Mouse (Mus musculus): Measurements from ENCODE around the gene Lhfpl2.

The Lhfpl2 gene

DNA sequence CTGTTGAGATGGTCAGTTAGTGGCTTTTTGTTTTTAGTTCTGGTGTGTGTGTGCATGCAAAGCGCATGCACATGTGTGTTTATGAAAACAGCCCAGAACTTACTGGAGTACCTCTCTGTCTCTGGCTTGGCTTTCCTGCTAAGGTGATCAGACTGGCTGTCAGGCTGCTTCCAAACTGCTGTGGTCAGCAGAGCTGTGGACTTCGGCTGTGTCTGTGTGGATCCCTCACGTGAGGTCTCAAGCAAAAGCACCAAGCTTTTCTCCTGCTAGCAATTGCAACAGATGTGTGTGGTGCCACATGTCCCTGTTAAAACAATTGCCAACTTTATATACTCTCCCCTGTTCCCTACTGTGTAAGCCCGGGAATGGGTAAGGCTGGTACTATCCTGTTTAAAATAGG is 82.8 kb downstream of the Lhfpl2 start:
- no peak for DNase-seq (ENCODE audit: low read depth, low spot score)

DNA sequence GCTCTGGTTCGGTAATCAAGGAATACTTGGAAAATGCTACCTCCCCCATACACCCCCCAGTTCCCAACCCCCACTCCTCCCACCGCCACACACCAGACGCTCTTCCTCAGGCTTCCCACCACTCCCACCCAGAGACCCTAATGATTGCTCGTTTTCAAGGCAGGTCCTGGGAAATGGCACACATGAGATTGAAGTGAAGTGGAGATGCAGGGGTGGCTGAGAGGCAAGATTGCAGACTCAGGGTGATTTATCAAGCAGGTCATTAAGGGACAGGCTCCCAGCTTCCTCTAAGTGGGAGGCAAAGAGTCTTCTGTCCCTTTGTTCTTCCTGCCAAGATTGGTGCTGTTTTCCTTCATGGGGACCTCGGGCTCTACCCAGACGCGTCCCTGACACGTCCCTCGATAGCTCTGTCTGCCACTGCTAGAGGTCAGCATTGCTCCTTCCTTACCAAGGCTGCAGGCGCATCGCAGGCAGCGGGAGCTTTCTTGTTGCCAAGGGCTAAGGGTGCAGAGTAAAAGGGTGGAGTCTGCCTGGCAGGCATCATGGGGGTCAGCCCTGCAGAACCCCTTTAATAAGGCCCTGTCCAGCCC is 85.6 kb downstream of the Lhfpl2 start:
- peak; percentile 46 for DNase-seq (ENCODE audit: low read depth, low spot score)

DNA sequence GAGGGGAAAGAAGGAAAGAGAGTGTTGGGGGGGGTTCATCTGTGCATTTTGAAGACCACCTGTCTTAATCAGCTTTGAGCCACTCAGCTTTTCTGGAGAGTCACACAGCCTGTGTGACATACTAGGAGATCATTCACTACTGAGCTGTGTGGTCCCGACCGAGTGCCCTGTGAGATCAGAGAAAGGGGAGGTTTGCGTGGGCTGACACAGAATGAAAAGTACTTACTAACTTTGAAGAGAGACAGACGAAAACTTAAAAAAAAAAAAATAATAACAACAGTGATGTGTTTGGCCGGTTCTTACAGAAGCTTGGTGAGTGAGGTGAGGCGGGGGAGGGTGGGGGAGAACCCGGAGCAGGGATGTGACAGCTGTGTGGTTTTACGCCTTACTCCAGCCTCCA is 86.9 kb downstream of the Lhfpl2 start:
- DNase-seq (ENCODE audit: low read depth, low spot score): no peak

DNA sequence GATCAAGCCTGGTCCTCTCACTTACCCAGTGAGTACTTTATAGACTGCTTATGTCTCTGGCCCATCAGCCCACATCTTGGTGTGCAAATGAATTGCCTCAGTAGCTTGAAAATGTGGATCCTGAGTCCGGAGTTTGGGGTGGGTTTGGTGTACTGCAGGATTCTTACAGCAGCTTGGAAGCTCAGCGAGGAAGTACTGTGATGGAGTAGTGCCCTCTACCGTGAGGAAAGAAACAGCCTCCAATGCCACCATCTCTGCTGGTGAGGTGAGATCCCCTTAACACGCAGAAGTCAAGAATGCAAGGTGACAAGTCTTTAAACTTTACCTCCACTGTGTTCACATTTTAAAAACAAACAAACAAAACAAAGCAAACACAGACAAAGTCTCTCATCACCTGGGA is 89.7 kb downstream of the Lhfpl2 start:
- DNase-seq (ENCODE audit: low read depth, low spot score): no peak

DNA sequence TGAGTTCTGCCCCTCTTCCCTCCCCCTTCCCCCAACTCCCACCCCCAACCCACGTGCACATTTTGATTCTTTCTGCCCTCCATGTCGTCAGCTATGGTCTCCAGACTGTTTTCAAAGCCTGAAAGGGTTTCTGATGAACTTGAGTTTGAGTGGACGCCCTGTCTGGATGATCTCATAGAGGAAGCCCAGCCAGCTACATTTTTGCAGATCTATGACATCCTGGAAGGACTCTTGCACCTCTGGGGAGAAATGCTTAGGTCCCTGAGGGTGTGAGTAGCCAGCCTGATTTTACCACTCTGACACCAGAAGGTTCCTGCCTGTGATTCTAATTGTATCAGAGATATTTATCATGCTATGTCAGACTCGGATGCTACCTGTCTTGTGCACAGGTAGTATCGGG is 91.4 kb downstream of the Lhfpl2 start:
- DNase-seq (ENCODE audit: low read depth, low spot score): peak; percentile 38

DNA sequence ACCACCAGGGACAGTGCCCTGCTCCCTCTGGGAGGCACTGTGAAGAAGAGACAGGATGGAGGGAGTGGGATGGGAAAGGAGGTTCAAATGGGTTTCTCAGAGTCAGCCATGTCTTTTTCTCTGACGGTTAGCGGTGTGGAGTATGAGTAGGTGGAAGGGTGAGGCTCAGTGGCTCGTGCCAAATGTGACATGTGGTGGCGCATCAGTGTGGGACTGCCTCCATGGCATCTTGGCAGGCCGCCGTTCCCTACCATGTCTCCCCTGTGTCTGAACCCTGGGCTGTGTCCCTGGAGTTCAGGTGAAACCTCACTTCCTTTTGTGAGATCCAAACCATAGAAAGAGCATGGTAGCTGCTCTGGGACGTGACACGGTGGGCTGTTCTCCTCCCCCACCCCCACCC is 92.2 kb downstream of the Lhfpl2 start:
- DNase-seq (ENCODE audit: low read depth, low spot score): no peak

DNA sequence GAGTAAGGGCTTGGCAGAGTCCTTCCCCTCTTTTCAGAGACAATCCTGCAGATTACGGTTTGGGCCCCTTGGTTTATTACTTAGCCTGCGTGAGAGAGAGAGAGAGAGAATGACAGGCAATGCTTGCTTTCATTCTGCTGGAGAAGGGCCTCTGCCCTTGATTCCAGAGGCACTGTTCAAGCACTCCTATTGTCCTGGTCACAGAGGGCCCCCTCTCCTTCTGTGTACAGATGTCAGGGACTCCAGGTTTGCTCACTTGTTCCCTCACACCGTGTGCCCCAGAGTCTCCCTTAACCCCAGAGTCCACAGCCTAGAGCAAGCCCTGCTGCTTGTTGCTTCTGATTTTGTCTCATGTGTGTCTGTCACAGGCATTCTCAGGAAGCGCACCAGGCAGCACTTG is 93.7 kb downstream of the Lhfpl2 start:
- no peak for DNase-seq (ENCODE audit: low read depth, low spot score)

DNA sequence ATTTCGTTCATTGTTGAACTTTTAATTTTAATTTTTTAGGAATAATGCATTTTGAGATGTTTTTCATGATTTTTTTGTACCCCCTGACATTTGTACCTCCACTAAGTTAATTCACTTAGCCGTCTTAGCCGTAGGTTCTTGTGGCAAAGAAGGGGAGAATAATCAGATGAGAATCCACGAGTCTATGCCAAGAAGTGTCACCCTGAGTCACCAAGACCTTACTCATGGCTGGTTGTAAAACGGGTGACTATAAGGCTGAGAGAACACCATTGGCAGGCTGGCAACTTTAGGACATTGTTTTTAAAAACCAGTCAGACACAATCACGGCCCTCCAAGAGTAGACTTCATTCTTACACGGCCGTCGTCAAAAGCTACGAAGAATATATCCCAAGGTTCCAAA is 95.2 kb downstream of the Lhfpl2 start:
- no peak for DNase-seq (ENCODE audit: low read depth, low spot score)

DNA sequence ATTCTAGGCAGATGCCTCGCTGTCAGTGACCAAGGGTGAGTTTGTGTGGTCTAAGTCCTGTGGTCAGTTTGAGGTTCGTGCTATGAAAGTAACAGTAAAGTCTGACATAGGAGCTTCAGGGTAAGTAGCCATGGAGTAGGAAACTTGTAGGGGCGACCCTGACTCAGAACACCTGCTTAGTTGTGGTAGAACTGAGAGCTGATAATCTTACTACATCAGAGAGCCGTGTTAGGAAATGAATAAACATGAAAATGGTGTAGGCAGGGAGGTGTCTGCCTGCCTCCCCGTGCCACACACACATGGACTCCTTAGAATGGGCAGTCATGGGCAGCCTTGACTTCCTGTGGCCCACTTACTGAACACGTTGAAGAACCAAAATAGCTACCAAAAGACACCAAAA is 96.1 kb downstream of the Lhfpl2 start:
- DNase-seq (ENCODE audit: low read depth, low spot score): no peak

DNA sequence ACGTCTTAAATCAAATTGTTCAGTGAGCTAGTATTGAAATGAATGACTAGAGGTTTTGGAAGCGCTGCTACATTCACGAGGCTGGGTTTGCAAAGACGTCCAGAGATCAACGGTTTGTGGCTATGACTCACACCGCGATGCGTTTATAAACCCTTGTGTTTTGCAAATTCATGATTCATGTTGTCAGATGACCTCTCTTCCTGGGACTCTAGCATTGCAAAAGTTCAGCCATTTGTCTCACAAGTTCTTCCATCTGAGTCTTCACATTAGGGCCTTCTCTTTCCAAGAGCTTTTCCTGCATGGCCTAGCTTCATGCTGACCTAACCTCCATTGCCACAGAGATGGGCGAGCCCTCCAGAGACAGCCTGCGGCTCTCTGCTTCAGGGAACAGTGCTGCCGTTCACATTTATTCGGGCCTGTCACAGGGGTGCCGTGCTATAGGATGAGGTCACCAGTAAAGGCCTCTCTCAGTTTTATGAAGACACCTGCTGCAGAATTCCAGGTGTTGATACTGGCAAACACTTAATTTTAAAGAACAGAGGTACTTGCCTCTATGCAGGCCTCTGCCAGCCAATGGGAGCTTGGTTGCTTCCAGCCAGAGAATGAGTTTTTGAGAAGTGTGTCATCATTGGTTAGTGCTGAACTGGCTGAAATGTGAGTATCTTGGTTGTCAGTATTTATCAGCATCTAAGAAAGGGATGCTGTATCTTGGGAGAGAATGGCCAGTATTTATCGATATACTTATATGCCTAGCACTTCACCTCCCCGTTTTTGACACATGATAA is 97.1 kb downstream of the Lhfpl2 start:
- DNase-seq (ENCODE audit: low read depth, low spot score): peak; percentile 64

DNA sequence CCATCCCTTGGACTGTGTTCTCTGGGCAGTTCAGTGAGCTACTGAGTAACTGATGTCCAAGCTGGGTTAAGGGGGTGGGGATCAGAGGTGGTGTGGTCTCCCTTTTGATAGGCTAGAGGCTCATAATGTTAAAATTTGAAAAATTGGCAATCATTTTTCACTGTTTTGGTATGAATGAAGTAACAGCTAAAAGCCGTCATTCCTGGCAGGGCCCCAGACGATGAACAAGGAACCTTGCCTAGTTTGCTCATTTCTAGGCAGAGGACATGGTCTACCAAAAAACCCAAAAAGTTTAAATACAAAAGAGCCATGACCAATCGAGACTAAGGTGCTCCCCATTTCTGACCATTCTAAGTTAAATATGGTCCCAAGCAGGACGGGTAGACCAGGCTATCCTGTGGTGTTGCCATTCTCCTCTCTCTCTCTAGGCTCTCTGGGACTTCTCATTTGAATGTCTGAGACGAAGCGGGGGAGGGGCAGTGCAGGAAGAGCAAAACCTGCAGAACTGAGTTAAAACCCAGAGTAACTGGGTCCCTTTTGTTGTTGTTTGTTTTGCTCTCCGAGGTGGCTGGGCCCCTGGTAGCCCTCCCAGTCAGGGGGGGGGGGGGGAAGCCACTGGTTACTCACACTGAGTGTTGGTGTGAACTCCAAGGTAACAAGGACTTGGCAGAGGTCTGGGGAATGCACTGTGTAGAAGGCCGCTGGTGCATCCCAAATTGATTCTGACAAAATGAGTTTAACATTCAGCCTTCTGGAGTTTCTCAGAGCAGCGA is 98.2 kb downstream of the Lhfpl2 start:
- DNase-seq (ENCODE audit: low read depth, low spot score): peak; percentile 52

DNA sequence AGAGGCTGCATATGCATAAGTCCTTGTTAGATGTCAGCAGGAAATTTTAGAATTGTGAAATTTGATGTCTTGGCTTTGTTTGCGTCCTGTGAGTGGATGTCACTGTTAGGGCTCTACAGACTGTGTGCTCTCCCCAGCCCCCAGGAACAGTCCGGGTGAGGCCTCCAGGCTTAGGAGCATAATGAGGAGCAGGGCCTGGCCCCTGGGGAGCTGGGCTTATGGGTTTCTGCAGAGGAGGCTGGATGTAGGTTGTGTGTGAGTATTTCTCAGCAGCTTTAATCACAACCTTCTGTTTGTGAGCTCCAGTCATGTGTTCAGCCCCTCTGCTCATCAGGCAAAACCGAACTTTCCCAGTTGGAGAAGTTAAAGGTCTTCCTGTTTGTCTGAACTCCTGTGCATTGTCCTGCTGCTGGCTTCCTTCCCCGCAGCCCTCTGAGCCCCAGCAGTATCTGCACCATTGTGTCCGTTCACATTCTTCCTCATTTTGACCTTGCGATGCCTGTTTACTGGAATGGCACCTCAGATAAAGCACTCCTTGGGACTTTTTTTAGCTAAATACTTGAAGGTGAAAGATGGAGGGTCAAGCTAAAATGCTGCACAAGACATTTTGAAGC is 101.4 kb downstream of the Lhfpl2 start:
- no peak for DNase-seq (ENCODE audit: low read depth, low spot score)

DNA sequence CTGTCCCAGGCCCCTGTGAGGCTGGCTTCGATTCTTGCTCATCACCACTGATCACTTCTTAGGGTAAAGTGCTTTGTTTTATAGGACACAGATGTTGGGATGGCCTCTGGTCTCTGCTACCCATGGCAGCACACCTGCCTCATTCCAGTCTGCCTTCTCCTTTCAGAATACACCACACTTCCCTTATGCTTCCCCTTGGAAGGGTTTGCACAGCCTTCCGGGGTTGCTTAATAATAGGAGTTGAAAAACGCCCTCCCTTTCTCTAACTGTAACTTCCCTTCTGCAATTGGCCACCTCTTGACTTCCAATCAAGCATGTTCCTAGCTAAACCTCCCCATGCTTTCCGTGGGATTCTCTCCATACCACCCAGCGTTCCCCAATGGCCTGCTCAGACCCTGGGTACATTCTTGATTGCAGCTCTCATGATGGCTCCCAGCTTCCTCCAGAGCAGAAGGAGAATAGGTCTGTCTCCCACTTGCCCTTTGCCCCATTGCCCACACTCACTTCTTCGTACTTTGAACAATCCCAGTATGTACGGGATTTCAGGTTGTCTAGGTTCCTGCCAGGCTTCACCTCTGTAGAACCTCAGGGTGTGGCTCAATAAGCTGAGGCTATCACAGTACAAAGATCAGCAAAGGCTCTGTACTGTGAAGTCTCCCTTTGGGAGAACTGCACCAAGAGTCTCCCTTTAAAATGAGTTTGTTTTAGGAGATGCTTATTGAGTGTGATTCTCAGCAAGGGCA is 102.1 kb downstream of the Lhfpl2 start:
- no peak for DNase-seq (ENCODE audit: low read depth, low spot score)

DNA sequence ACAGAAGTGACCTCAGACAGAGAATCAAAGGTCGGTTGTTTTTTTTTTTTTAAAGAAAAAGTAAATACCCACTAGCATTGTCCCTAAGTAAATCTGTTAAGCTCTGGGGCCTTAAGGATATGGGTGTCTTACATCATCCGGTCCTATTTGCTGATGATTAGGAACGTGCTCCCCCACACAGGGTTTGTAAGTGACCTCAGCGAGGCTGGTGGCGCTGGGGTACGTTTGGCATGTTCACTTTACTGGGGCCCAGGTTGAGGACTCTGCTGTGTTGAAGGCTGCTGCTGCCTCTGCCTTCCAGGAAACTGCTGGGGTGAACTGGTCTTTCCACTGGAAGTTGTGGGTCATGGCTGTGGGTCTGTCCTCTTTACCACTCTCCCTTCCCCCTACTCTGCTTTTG is 106.9 kb downstream of the Lhfpl2 start:
- DNase-seq (ENCODE audit: low read depth, low spot score): no peak

DNA sequence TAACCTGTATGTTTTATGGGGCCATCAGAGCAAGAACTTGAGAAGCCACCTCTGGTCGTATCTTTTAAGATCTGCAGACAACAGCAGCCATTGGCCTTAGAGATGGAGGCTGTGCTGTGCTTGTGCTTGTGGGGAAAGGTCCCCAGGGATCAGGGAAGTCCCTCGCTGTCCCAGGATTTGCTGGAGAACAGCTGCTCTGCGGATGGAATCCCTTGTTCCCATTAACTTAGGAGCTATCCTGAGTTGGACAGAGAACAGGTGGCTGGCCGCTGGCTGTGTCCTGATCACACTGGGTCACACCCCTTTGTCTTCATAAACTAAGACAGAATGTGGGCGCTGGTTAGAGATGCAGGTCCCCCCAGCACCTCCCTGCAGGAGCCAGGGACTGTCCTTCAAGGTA is 110.7 kb downstream of the Lhfpl2 start:
- no peak for DNase-seq (ENCODE audit: low read depth, low spot score)

DNA sequence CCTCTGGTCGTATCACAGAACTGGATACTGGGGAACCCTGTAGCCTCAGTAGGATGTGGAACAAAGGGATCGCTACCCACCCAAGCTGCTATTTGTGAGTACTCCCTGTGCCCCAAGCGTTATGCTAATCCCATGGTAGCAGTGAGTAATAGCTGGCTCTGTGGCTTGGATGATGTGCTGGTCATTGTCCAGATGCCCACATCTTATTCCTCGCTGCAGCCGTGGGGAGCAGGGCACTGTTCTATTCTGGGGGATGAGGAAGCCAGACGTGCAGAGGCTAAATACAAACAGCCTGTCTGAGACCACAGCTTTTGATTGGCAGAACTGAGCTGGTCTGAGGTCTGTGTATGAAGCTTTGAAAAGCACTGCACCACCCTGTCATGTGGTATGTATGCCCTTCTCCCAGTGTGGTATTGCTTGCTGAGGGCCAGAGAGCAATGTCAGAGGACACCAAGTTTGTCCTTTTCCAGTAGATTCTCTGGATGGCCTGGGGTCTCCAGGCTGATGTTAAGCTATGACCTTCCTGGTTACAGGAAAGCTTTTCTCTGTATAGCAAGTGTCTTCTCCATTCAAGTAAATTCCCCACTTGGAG is 111.8 kb downstream of the Lhfpl2 start:
- no peak for DNase-seq (ENCODE audit: low read depth, low spot score)

DNA sequence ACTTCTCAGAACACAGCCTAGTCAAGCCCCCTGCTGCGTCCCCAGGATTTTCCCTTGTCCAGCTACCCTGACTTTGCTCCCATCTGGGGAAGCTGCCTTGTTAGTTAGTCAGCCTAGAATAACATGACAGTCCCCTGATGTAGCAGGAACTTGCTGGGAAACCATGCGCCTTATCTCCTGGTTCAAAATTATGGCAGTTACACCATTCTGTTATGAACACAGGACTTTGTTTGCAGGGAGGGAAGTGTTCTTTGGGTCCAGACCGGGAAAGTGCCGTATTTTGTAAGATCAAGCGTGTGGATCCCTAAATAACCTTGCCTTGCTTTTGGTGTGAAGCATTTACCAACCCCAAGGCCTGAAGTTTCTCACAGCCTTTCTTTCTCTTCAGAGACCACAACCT is 114.0 kb downstream of the Lhfpl2 start:
- DNase-seq (ENCODE audit: low read depth, low spot score): no peak

DNA sequence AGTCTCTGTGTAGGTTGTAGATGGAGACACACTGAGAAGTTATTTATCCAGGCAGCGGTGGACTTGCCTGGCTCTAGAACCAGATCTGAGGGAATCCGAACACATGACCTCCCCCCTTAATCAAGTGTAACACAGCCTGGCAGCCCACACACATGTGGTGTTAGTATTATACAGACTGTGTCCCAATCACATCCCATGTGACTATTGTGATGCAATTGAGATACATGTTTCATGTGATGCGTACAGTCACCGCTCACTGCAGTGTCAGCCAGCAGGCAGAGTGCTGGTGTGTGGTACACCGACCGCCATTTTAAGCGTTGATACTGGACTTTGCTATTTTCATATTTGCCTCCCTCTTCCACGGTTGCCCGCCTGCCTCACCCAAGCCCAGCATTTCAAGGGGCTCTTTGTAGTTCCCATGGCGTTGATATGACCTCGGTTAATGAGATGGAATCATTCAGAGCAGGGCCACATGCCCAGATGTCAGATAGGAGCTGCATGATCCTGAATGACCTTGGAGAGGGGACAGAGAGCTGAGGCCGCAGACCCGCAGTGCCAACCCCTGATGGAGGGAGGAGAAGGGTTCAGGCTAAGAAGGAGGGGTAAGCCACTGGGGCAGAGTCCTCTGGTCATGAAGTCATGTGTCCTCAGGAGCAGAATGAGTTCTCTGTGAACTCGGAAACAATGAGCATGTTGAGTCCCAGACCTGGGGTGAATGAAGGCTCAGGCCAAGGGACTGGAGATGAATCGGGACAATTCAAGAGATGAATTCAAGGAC is 115.1 kb downstream of the Lhfpl2 start:
- no peak for DNase-seq (ENCODE audit: low read depth, low spot score)

DNA sequence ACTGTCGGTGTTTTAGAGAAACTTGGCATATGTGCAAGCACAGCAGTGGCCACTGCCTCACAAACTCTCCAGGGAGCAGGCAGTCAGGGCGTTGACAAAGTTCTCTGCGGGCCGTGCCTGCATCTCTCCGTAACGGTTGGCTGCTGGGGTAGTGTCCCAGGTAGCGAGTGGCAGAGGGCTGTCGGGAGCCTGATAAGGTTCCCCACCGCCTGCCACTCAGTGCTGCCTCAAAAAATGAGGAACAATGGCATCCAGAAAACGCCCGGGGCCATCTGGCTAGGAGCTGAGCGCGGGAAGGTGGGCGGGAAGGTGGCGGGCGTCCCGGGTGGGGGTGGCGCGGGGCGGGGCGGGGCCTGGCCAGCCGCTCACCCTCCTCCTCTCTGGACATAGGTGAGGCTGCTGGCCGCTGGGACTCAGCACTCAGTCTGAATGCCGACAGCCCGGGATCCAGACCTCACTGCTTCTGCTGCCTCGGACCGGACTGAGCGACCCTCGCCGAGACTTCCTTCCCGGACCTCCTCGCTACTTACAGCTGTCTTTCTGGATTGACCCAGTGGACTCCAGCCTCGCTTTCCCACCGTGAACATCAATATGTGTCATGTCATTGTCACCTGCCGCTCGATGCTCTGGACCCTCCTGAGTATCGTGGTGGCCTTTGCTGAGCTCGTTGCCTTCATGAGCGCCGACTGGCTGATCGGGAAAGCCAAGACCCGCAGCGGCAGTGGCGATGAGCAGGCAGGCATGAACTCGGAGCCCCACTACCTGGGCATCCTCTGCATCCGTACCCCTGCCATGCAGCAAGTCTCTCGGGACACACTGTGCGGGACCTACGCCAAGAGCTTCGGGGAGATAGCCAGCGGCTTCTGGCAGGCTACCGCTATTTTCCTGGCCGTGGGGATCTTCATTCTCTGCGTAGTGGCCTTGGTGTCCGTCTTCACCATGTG is 116.3 kb downstream of the Lhfpl2 start:
- peak; percentile 30 for DNase-seq (ENCODE audit: low read depth, low spot score)
